Mouse (Mus musculus) CH12F3 (cell line): ENCODE measurements around the gene Tmed4.

ENCODE experiments used
- in situ Hi-C: fragments of 300-500 bp; cut with MboI; formaldehyde crosslinking; loops from 2 replicates; pipeline ENCODE4 v1.14.3; 2020; ENCODE audit warnings: low sequenced_read_pairs

Tmed4 gene

DNA sequence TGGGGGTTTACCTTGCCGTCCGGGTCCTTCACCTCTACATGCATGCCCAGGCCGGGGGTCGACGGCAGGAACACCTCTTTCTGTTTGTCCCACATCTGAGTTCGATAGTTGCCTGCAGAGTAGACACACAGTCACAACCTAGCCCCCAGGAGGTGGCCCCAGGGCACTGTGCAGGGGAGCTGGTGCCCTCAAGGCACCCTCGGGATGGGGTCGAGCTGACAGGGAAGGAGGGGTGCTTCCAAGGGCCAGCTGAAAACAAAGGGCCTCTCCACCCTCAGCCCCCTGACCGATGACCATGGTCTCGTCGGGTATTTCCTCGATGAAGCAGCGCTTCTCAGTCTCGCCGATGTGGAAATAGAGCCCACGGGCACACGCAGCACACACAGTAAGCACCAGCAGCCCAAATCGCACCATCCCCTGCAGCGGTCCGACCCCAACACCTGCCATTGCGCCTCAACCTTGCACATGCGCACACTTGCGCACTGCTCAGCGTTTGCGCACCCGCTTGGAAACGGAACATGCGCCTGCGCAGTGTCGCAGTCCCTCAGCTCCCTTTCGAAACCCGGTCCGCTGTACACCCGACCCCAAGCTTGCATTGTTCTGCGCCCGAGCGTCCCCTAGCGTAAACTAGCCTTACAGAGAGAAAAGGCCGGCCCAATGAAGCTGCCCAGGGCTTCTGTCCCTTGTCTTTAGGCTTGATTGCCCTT is at the start of gene Tmed4:
Tmed4 (minus strand) TSS at position 484 of the 707 bp plus-strand sequence.
- in situ Hi-C loops = no loop called here

- in situ Hi-C loops = no loop called here
Observed at GRCm38 (mm10) chr11:6323348-6323747, 48.7 kb upstream of the Tmed4 start.

GRCm38 (mm10) chr11:6322086-6322485 is 47.4 kb upstream of the Tmed4 start:
- in situ Hi-C loops = no loop called here

DNA sequence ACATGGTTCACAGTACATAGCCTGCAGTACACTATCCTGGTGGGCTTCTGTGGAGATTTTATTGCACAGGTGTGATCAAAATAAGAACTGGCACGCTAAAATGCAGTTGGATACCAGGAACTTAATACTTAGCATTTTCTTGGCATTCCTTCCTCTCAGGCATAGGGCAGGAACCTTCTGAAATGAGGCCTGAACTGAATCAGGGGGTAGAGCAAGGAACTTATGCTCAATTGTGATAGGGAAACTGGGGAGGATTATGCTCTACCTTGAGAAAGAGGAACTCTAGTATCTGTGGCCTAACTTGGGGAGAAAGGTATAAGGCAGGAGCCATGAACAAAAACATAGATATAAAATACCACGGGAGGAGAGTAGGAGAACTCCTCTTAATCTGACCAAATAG is 44.7 kb upstream of the Tmed4 start:
- in situ Hi-C loops = no loop called here

DNA sequence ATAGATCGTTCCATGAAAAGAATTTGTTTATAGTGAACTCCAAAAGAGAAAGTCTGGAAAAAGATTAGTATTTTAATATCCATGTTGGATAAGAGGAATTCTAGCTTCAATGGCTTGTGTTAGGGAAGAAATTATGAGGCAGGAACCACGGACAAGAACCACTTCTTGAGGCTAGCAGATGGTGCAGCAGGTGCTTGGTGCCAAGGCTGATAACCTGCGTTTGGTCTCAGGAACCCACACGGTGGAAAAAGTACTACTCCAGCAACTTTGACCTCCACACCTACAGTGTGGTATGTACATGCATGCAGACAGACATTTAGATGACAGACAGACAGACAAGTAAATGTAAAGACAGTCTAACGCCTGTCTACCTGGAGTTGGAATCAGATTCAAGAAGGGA is 43.9 kb upstream of the Tmed4 start:
- in situ Hi-C loops = no loop called here

DNA sequence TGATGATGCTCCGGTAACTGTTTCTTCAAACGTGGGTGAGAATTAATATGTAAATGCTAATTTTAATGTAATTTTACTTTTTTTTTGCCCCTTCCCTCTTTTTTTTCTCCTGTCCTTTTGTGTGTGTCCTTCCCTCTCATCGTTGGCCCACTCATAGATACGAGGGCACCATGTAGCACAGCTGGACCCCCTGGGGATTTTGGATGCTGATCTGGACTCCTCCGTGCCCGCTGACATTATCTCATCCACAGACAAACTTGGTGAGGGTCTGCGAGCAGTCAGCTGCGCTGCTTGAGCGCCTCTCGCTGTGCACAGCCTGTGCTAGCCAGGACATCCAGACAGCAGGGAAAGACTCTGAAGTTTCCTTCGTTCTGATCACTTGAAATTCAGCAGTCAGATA is 42.2 kb upstream of the Tmed4 start:
- in situ Hi-C loops = no loop called here

GRCm38 (mm10) chr11:6313874-6314406 is 39.3 kb upstream of the Tmed4 start:
- in situ Hi-C loops = no loop called here

GRCm38 (mm10) chr11:6308181-6308580 is 33.5 kb upstream of the Tmed4 start:
- in situ Hi-C loops = no loop called here

- in situ Hi-C loops = no loop called here
Observed at GRCm38 (mm10) chr11:6305943-6306430, 31.3 kb upstream of the Tmed4 start.

GRCm38 (mm10) chr11:6302793-6303192 is 28.1 kb upstream of the Tmed4 start:
- in situ Hi-C loops = no loop called here

DNA sequence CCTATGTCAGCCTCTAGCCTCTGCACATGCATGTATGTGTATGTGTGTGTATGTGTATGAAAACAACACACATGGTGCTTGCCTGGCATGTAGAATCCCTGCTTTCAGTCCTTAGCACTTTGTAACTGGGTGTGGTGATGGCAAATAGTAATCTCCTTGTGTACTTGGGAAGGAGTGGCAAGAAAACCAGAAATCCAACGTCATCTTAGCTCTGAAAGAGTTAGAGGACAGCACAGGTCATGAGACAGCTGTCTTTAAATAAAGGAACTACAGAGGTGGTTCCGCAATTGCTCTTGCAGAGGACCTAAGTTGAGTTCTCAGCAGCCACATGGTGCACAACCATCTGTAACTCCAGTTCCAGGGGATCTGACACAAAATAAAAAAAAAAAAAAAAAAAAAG is 24.8 kb upstream of the Tmed4 start:
- in situ Hi-C loops = no loop called here

GRCm38 (mm10) chr11:6296077-6296476 is 21.4 kb upstream of the Tmed4 start:
- in situ Hi-C loops = no loop called here

DNA sequence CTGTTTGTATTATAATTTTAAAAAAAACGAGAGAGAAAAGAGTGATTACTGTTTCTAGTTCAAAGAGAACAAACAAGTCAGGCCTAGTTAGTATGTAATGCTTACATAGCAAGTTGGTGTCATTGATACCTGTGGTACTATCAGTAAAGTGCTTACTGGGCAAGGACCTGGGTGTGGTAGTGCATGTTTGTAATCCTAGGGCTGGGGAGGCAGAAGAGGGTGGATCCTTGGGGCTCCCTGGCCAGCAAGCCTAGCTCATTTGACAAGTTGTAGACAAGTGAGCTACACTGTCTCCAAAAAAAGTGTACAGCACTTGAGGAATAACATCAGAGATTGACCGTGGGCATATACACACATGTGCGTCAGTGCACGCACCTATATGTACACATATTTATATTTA is 20.0 kb upstream of the Tmed4 start:
- in situ Hi-C loops = no loop called here

GRCm38 (mm10) chr11:6293601-6294000 is 18.9 kb upstream of the Tmed4 start:
- in situ Hi-C loops = no loop called here

DNA sequence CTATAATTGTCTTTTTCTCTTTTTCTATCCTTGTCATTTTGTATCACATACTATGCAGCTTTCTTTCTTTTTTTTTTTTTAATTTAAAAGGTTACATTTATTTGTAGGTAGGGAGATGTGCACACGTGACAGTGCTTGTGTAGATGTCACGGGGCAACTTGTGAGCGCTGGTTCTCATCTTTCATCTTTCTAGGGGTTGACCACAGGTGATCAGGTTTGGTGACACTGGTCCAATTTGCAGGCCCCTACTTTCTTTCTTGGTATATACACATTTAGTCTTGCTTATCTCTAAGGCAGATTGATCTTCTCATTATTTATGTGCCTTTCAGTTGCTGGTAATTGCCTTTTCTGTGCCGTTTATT is 18.3 kb upstream of the Tmed4 start:
- in situ Hi-C loops = no loop called here

GRCm38 (mm10) chr11:6292116-6292987 is 17.7 kb upstream of the Tmed4 start:
- in situ Hi-C loops = no loop called here

DNA sequence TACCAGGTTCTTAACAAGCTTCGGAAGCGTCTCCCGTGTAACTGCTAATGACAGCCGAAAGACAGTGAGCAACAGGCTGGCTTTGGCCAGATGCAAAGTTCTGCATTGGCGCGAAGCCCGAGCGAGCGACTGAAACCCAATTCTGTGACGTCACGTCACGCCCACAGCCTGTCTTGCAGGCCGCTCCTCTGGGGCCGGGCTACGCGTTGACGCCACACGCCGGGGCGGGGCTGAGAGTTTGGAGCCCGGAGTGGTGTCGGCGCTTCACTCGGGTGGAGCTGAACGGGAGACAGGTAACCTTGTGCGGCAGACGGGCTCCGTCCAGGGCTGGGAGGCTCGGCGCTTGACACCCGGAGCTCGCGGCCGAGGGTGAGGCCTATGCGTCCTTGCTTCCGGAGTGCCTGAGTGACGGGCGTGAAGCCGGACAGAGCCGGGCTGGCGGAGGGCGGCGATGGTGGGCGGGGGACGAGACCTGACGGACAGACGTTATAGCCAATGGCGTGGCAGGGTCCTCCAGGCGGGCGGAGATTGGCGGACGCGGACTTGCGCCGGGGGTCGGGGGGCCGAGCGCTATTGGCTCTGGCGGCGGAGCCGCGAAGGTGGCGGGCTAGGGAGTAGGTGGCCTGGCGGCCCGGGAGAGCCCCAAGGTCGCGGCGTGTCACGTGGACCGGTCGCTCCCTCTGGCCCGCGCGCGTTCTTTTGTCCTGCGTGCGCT is 16.9 kb upstream of the Tmed4 start, which contains the start of gene Ogdh:
Ogdh (plus strand) TSS at position 233 of the 715 bp plus-strand sequence.
- in situ Hi-C loops = no loop called here

GRCm38 (mm10) chr11:6290883-6291282 is 16.2 kb upstream of the Tmed4 start:
- in situ Hi-C loops = no loop called here

GRCm38 (mm10) chr11:6290138-6290537 is 15.5 kb upstream of the Tmed4 start:
- in situ Hi-C loops = no loop called here

DNA sequence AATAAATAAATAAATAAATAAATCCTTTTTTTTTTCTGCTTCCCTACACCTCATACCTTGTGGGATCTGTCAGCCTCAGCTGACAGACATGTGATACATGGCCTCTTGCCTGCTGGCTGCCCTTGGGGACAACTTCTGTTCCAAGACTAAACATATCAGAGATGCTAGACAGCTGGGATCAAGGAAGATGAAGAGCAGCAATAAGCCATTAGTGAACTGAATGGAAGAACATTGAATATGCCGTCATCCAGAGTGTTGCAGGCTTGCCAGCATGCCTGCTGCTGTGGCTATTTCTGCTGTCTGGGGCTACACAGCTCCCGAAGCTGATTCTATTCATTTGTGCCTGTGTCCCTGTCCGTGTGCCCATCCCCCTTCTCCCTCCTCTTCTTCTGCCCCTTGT is 8.3 kb upstream of the Tmed4 start:
- in situ Hi-C loops = no loop called here

- in situ Hi-C loops = no loop called here
Observed at GRCm38 (mm10) chr11:6276466-6276865, 1.8 kb upstream of the Tmed4 start.
